ENCODE assay signal across 9 mouse cellular contexts in genomic region chr5:137532131-137532807, GRCm38 (mm10). TPM values are rescaled to one million over a fixed set of nuclear protein-coding genes. Genes with fewer than 3 reads are reported as not detected.
DNase-seq lines count a peak whose midpoint lies in the region; ATAC-seq lines count a peak whose summit lies in the region.
"Had no signal": no experiment of that assay in that cellular context is flagged by ENCODE, and none has a peak within 500 bp of the region (broad histone marks: within the 10 kb centered on the region; RNA-seq: fewer than 3 reads in every experiment).

No protein-coding gene starts in this region.

- peaks cover 29% of the 10 kb centered on the region for H3K36me3 ChIP-seq in forebrain, embryonic 13.5 days (ENCODE audit: poor library complexity, severe bottlenecking)

- H3K4me1 ChIP-seq in forebrain, embryonic 13.5 days = peaks cover 31% of the 10 kb centered on the region

- H3K9ac ChIP-seq in forebrain, embryonic 13.5 days = peak overlapping the region; percentile 98

- no peaks in the 10 kb centered on the region for H3K27me3 ChIP-seq in forebrain, embryonic 13.5 days

- no peak for ATAC-seq in forebrain, embryonic 13.5 days

- H3K4me3 ChIP-seq in forebrain, embryonic 13.5 days = peak overlapping the region; percentile 94

- peak overlapping the region; percentile 93 for H3K4me2 ChIP-seq in forebrain, embryonic 13.5 days

- DNase-seq in adrenal gland, postnatal 14 days = peak; percentile 51
- no peak for DNase-seq in adrenal gland, adult 8-10 months
- DNase-seq in right cerebral cortex, postnatal 25 days = peak; percentile 55
- DNase-seq in right cerebral cortex, adult 18-20 months = no peak
- DNase-seq in kidney, postnatal 4 days = peak; percentile 50 to 66
- peak; percentile 53 for DNase-seq in naive thymus-derived CD4-positive, alpha-beta T cell, adult 2 months (ENCODE audit: low read depth)
- no peak for DNase-seq in frontal cortex, adult 2 months (ENCODE audit: extremely low spot score in 1 of 2, low spot score in 1 of 2)

- under 1% methylated on average over 19 of the region's 19 CpGs for WGBS in forebrain, embryonic 13.5 days

- no peaks in the 10 kb centered on the region for H3K9me3 ChIP-seq in forebrain, embryonic 13.5 days (replicated peaks)

- H3K27ac ChIP-seq in forebrain, embryonic 13.5 days = peak overlapping the region; percentile 99

RNA-seq across cellular contexts. Expression of gene Epo, which starts 0.8 kb away (rescaled TPM):
- not detected in 2 replicates for total RNA-seq in adrenal gland, postnatal 14 days (2021)
- not detected for total RNA-seq in adrenal gland, adult 8-10 months (2022)
- 0.35 TPM in 1 of 2 replicates, not detected in the other for polyA plus RNA-seq in forebrain, embryonic 13.5 days (2015; fragmentation: Nextera tagmentation; extraction: Ambion mirVana)
- not detected in 2 replicates for polyA plus RNA-seq in frontal cortex, adult 2 months (2012; rRNA removed)
- total RNA-seq: hematopoietic stem cell, adult 5-6 weeks had no signal

RNA-seq across cellular contexts. Expression of gene Gnb2, which starts 1.0 kb away (rescaled TPM):
- total RNA-seq in adrenal gland, postnatal 14 days (2021) = 574 and 611 TPM in 2 replicates
- 100 to 1,000 TPM; 569 to 665 (median 622) TPM for total RNA-seq in adrenal gland, adult 8-10 months (2022)
- polyA plus RNA-seq in forebrain, embryonic 13.5 days (2015; fragmentation: Nextera tagmentation; extraction: Ambion mirVana) = 483 and 508 TPM in 2 replicates
- 635 and 662 TPM in 2 replicates for polyA plus RNA-seq in frontal cortex, adult 2 months (2012; rRNA removed)

RNA-seq across cellular contexts. Expression of gene Gigyf1, which starts 13.9 kb away (rescaled TPM):
- 30.5 and 36.6 TPM in 2 replicates for total RNA-seq in adrenal gland, postnatal 14 days (2021)
- 10 to 100 TPM; 38.5 to 67.8 (median 56.6) TPM for total RNA-seq in adrenal gland, adult 8-10 months (2022)
- polyA plus RNA-seq in forebrain, embryonic 13.5 days (2015; fragmentation: Nextera tagmentation; extraction: Ambion mirVana) = 16.1 and 17.5 TPM in 2 replicates
- polyA plus RNA-seq in frontal cortex, adult 2 months (2012; rRNA removed) = 51.1 and 56.4 TPM in 2 replicates

RNA-seq across cellular contexts. Expression of gene Actl6b, which starts 21.0 kb away (rescaled TPM):
- total RNA-seq in adrenal gland, postnatal 14 days (2021) = 2.8 and 3.8 TPM in 2 replicates
- 1 to 10 TPM; 4.4 to 9.1 (median 6.3) TPM for total RNA-seq in adrenal gland, adult 8-10 months (2022)
- polyA plus RNA-seq in forebrain, embryonic 13.5 days (2015; fragmentation: Nextera tagmentation; extraction: Ambion mirVana) = 144 and 174 TPM in 2 replicates
- polyA plus RNA-seq in frontal cortex, adult 2 months (2012; rRNA removed) = 184 and 199 TPM in 2 replicates
- total RNA-seq: hematopoietic stem cell, adult 5-6 weeks had no signal

RNA-seq across cellular contexts. Expression of gene Pop7, which starts 30.0 kb away (rescaled TPM):
- total RNA-seq in adrenal gland, postnatal 14 days (2021) = 22.3 and 26.2 TPM in 2 replicates
- total RNA-seq in adrenal gland, adult 8-10 months (2022) = 10 to 100 TPM; 24.4 to 31.1 (median 27.4) TPM
- 75.6 and 82.9 TPM in 2 replicates for polyA plus RNA-seq in forebrain, embryonic 13.5 days (2015; fragmentation: Nextera tagmentation; extraction: Ambion mirVana)
- 51.7 and 52.3 TPM in 2 replicates for polyA plus RNA-seq in frontal cortex, adult 2 months (2012; rRNA removed)

Comparison
In these comparisons a context has a peak if more than half of its experiments do, and no peak if none do; other contexts are left out.
1. DNase-seq: peak in adrenal gland, postnatal 14 days (single experiment), right cerebral cortex, postnatal 25 days (single experiment), kidney, postnatal 4 days (2 of 2) and naive thymus-derived CD4-positive, alpha-beta T cell, adult 2 months (single experiment); none in adrenal gland, adult 8-10 months (single experiment), right cerebral cortex, adult 18-20 months (single experiment) and frontal cortex, adult 2 months (0 of 2).